Mouse (Mus musculus) neutrophil, adult 5-6 weeks (primary cell): ENCODE results near the gene Dmrtc1b. TPM values are rescaled to one million over a fixed set of nuclear protein-coding genes. Genes with fewer than 3 reads are reported as not detected.
"Not testable (repeated sequence)": the region's sequence is repeated elsewhere in the genome, so short reads cannot be mapped to it uniquely, and the experiment has no call there.

Experiments used
- ATAC-seq: fragments of 151-379, 151-347 bp; 2 replicates; pipeline ENCODE4 v1.8.0; 2017; ENCODE audit warnings: mild to moderate bottlenecking, moderate TSS enrichment; ENCODE audit not compliant: insufficient number of reproducible peaks, poor library complexity, low FRiP score, severe bottlenecking; ENCODE audit errors: extremely low read depth
- total RNA-seq: library from RNA; stranded (forward); fragments of 200-1000 nt; gene quantifications from 2 replicates; pipeline ENCODE4 v1.2.3, GENCODE M21; 2017

The Dmrtc1b gene
- not detected in 2 replicates for total RNA-seq

GRCm38 (mm10) chrX:102707535-102707934 is at the start of gene Dmrtc1b, which contains the start of gene Gm9112:
Gene Dmrtc1b, plus strand, starts transcription at chrX:102707865.
Gene Gm9112, minus strand, starts transcription at chrX:102707635.
- not testable (repeated sequence) for ATAC-seq

DNA sequence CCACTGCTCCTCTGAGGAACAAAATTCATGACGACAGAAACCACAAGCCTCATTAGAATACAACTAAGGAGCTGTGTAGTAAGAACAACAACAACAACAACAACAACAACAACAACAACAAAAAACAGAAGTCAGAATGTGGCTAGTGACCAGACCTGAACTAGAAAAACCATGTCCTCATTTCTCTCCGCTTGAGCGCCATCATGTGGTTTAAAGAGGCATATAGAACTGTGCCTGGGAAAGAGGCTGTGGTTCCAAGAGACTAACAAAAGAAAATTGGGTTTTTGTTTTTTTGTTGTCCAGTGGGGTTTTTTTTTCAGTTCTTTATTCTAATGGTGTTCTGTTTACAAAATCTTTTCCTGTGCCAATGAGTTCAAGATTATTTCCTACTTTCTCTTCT is 47.0 kb upstream of the Dmrtc1b start:
- no peak for ATAC-seq

DNA sequence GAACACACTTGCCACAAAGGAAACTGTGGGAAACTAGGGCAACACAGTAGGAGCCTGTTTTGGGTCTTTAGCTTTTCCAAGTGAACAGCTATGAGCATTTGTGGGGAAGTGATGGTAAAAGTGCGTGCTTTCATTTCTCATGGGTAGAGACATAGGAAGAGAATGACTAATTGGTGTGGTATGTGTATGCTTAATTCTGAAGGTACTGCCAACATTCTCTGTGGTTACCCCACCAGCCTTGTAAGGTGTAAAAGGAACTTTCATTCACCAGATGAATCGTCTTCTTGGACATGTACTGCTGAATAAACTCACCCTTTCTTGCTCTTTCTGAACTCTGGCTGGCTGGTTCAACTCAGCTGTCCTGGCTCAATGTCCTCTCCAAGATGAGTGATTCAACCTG is 41.0 kb upstream of the Dmrtc1b start:
- ATAC-seq: no peak

DNA sequence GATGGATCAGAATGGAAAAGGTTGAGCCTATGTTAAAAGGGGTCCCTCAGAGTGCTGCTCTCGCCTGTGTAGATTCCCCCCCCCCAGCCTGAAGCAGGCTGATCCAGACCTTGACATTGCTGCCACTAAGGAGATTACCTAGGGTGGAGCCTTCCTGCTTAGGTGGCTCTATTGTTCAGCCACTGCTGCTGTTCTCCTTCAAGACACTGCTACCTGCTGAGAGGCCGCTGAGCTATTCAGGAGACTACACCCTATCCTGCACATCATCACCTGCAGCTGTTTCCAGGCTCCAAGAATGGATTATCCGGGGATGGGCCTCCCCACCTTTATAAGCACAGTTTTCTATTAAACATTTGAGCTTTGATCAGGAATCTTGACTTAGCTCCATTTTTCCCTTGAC is 23.0 kb upstream of the Dmrtc1b start:
- ATAC-seq: not testable (repeated sequence)

DNA sequence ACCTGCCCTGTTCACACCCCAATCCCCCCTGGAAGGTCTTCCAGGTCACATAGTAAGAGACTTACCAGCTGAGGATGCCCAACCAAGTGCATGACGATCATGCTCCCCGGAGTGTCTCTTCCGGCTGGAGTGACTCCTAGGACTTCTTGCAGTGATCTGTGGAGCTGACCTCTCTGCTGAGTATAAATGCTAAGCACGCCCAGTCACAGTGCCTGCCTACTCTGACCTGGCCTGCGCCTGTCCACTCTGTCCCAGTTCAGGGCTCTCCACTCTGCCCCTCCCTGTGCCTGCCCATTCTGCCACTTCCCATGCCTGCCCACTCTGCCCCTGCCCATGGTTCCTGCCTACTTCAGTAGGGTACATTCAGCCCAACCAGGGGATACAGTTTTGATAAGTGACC is 20.8 kb upstream of the Dmrtc1b start, which contains the start of gene Gm3880:
Gene Gm3880 (minus strand): TSS at position 101 of the 400 bp plus-strand sequence.
- ATAC-seq: not testable (repeated sequence)

GRCm38 (mm10) chrX:102689252-102689651 is 18.4 kb upstream of the Dmrtc1b start:
- ATAC-seq: not testable (repeated sequence)

- not testable (repeated sequence) for ATAC-seq
These were observed 7.0 kb upstream of the Dmrtc1b start for GRCm38 (mm10) chrX:102700636-102701035.

DNA sequence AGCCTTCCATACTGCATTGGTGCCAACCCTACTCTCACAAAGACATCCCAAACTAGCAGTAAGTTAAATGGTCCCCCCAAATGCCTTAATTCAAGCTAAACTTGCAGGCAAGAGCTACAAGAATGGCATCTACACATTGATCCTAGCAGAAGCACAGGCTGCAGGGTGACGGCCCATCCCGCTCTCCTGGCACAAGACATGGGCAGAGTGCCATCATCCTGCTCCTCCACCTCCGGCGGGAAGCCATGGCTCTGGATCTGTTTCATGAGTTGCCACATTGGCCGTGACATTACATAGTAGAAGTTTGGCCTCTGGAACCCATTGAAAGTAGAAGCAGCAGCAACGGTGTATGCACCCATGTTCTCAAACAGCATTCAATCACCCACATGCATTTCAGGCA is 16.6 kb downstream of the Dmrtc1b start:
- not testable (repeated sequence) for ATAC-seq

Other genes with a start within 250 kb of the Dmrtc1b start
- 9.5 and 11.7 TPM in 2 replicates for gene Hdac8, start 202.5 kb upstream of the Dmrtc1b start, total RNA-seq
- 12.3 and 13.2 TPM in 2 replicates for gene Phka1, start 63.6 kb upstream of the Dmrtc1b start, total RNA-seq
- not detected in 2 replicates for gene Gm3880, start 20.9 kb upstream of the Dmrtc1b start, total RNA-seq
- gene Gm9112, start 230 bp upstream of the Dmrtc1b start, total RNA-seq: not detected in 2 replicates
- not detected in 2 replicates for gene Dmrtc1c1, start 95.1 kb downstream of the Dmrtc1b start, total RNA-seq
- not detected in 2 replicates for gene Dmrtc1c2, start 146.8 kb downstream of the Dmrtc1b start, total RNA-seq
- gene 1700031F05Rik, start 160.1 kb downstream of the Dmrtc1b start, total RNA-seq: not detected in 2 replicates
- not detected in 2 replicates for gene Dmrtc1a, start 200.8 kb downstream of the Dmrtc1b start, total RNA-seq
- not detected in 2 replicates for gene 1700011M02Rik, start 201.0 kb downstream of the Dmrtc1b start, total RNA-seq
- gene 1700018G05Rik, start 220.5 kb downstream of the Dmrtc1b start, total RNA-seq: not detected in 2 replicates